Mouse (Mus musculus) C2C12 (cell line): ENCODE results near the gene Afap1.

ENCODE experiments used
- CEBPB ChIP-seq: IDR thresholded peaks from one replicate; pipeline ENCODE4 v1.6.1; 2011; ENCODE audit warnings: low read depth, mild to moderate bottlenecking, control low read depth, moderate library complexity
- CTCF ChIP-seq: IDR thresholded peaks from one replicate; pipeline ENCODE4 v1.5.1; 2011; ENCODE audit not compliant: control insufficient read depth, insufficient read depth, insufficient read length
- MAX ChIP-seq: IDR thresholded peaks from one replicate; pipeline ENCODE4 v1.6.1; 2011; ENCODE audit warnings: mild to moderate bottlenecking, control low read depth

- TF ChIP-seq CTCF (no peak), MAX (no peak), CEBPB (no peak)
These were observed 148.6 kb downstream of the Afap1 start for GRCm38 (mm10) chr5:36041756-36042155.
